Mouse (Mus musculus): Measurements from ENCODE around the gene Acot5. TPM values are rescaled to one million over a fixed set of nuclear protein-coding genes. Genes with fewer than 3 reads are reported as not detected.

Acot5 gene
- polyA plus RNA-seq, 1 experiment from 2014 or later: not detected

- no peak overlapping the region for H3K27ac ChIP-seq (ENCODE audit: low read length)
- H3K4me2 ChIP-seq (ENCODE audit: low read depth, low read length): no peak overlapping the region
- ATAC-seq (ENCODE audit: insufficient read depth, low FRiP score): no peak
- H3K4me1 ChIP-seq (ENCODE audit: control insufficient read depth, insufficient read depth, low read length): peaks cover 5% of the 10 kb centered on the region; the same call in 1 of the 2 replicates
- no peak overlapping the region for H3K4me3 ChIP-seq (replicated peaks; ENCODE audit: low read length)
- H3K9ac ChIP-seq (ENCODE audit: low read length): no peak overlapping the region
- 97% methylated on average over 5 of the region's 5 CpGs for WGBS
- no peaks in the 10 kb centered on the region for H3K27me3 ChIP-seq (ENCODE audit: control insufficient read depth, insufficient read depth, low read length)
- no peaks in the 10 kb centered on the region for H3K36me3 ChIP-seq (ENCODE audit: control insufficient read depth, insufficient read depth, low read length)
- no peaks in the 10 kb centered on the region for H3K9me3 ChIP-seq (replicated peaks; ENCODE audit: control insufficient read depth, low read length)
Observed at GRCm38 (mm10) chr12:84119584-84119983, 50.5 kb downstream of the Acot5 start.

Other genes with a start within 250 kb of the Acot5 start
- 37.6 and 41.3 TPM in 2 replicates for gene Numb, start 147.4 kb upstream of the Acot5 start, polyA plus RNA-seq (2015; fragmentation: Nextera tagmentation; extraction: Ambion mirVana)
- 4.8 and 5.8 TPM in 2 replicates for gene Riox1, start 118.7 kb upstream of the Acot5 start, polyA plus RNA-seq (2015; fragmentation: Nextera tagmentation; extraction: Ambion mirVana)
- 0.05 and 0.10 TPM in 2 replicates for gene Heatr4, start 84.5 kb upstream of the Acot5 start, polyA plus RNA-seq (2015; fragmentation: Nextera tagmentation; extraction: Ambion mirVana)
- 23.7 and 24.9 TPM in 2 replicates for gene Acot2, start 81.5 kb upstream of the Acot5 start, polyA plus RNA-seq (2015; fragmentation: Nextera tagmentation; extraction: Ambion mirVana)
- 37.4 and 48.4 TPM in 2 replicates for gene Acot1, start 59.8 kb upstream of the Acot5 start, polyA plus RNA-seq (2015; fragmentation: Nextera tagmentation; extraction: Ambion mirVana)
- 1.7 and 2.2 TPM in 2 replicates for gene Acot4, start 30.9 kb upstream of the Acot5 start, polyA plus RNA-seq (2015; fragmentation: Nextera tagmentation; extraction: Ambion mirVana)
- gene Gm49366, start 30.4 kb upstream of the Acot5 start, polyA plus RNA-seq (2015; fragmentation: Nextera tagmentation; extraction: Ambion mirVana): not detected in 2 replicates
- 0.46 and 1.4 TPM in 2 replicates for gene Acot3, start 17.2 kb upstream of the Acot5 start, polyA plus RNA-seq (2015; fragmentation: Nextera tagmentation; extraction: Ambion mirVana)
- gene Acot6, start 31.3 kb downstream of the Acot5 start, polyA plus RNA-seq (2015; fragmentation: Nextera tagmentation; extraction: Ambion mirVana): 1.3 and 1.4 TPM in 2 replicates
- gene Dnal1, start 45.0 kb downstream of the Acot5 start, polyA plus RNA-seq (2015; fragmentation: Nextera tagmentation; extraction: Ambion mirVana): 2.8 and 3.4 TPM in 2 replicates
- gene Pnma1, start 79.2 kb downstream of the Acot5 start, polyA plus RNA-seq (2015; fragmentation: Nextera tagmentation; extraction: Ambion mirVana): 0.70 and 0.71 TPM in 2 replicates
- 8.7 and 9.4 TPM in 2 replicates for gene Elmsan1, start 149.6 kb downstream of the Acot5 start, polyA plus RNA-seq (2015; fragmentation: Nextera tagmentation; extraction: Ambion mirVana)
- 32.0 and 34.5 TPM in 2 replicates for gene Ptgr2, start 215.9 kb downstream of the Acot5 start, polyA plus RNA-seq (2015; fragmentation: Nextera tagmentation; extraction: Ambion mirVana)
- 65.4 and 70.2 TPM in 2 replicates for gene Zfp410, start 247.5 kb downstream of the Acot5 start, polyA plus RNA-seq (2015; fragmentation: Nextera tagmentation; extraction: Ambion mirVana)

Measured in stomach, embryonic 16.5 days (tissue).